Mouse (Mus musculus) kidney, adult 18-20 months (tissue): Measurements from ENCODE around the gene Gnaq.
A peak's percentile ranks its signal among the peaks of the same experiment; 100 is the strongest.

Source experiments
- DNase-seq: peaks from one replicate; pipeline ENCODE4 v3.0.0; 2021

Gnaq gene

GRCm38 (mm10) chr19:16325911-16326310 lies 193.3 kb downstream of the Gnaq start:
- peak; percentile 68 for DNase-seq

- no peak for DNase-seq
These were observed 194.9 kb downstream of the Gnaq start for GRCm38 (mm10) chr19:16327401-16328073.

GRCm38 (mm10) chr19:16328074-16328850 lies 195.6 kb downstream of the Gnaq start:
- peak; percentile 86 for DNase-seq

GRCm38 (mm10) chr19:16329056-16329455 lies 196.4 kb downstream of the Gnaq start:
- DNase-seq: no peak

- DNase-seq: no peak
These were observed 197.0 kb downstream of the Gnaq start for GRCm38 (mm10) chr19:16329648-16330047.

GRCm38 (mm10) chr19:16330161-16330560 lies 197.5 kb downstream of the Gnaq start:
- DNase-seq: no peak

- no peak for DNase-seq
These were observed 198.4 kb downstream of the Gnaq start for GRCm38 (mm10) chr19:16331047-16331446.

GRCm38 (mm10) chr19:16337866-16338530 lies 205.4 kb downstream of the Gnaq start:
- DNase-seq: no peak

- no peak for DNase-seq
These were observed 207.4 kb downstream of the Gnaq start for GRCm38 (mm10) chr19:16339954-16340586.

GRCm38 (mm10) chr19:16342702-16343101 lies 210.1 kb downstream of the Gnaq start:
- no peak for DNase-seq

- no peak for DNase-seq
These were observed 212.9 kb downstream of the Gnaq start for GRCm38 (mm10) chr19:16345516-16345915.

GRCm38 (mm10) chr19:16347037-16347436 lies 214.4 kb downstream of the Gnaq start:
- DNase-seq: no peak

GRCm38 (mm10) chr19:16353701-16354136 lies 221.1 kb downstream of the Gnaq start:
- DNase-seq: no peak

- DNase-seq: no peak
These were observed 225.5 kb downstream of the Gnaq start for GRCm38 (mm10) chr19:16358148-16358547.

- peak; percentile 47 for DNase-seq
These were observed 226.3 kb downstream of the Gnaq start for GRCm38 (mm10) chr19:16358905-16359304.

GRCm38 (mm10) chr19:16366465-16367063 lies 233.9 kb downstream of the Gnaq start:
- DNase-seq: no peak

GRCm38 (mm10) chr19:16367218-16367617 lies 234.6 kb downstream of the Gnaq start:
- DNase-seq: no peak

GRCm38 (mm10) chr19:16371680-16372079 lies 239.0 kb downstream of the Gnaq start:
- no peak for DNase-seq

- DNase-seq: no peak
These were observed 240.3 kb downstream of the Gnaq start for GRCm38 (mm10) chr19:16372752-16373486.

GRCm38 (mm10) chr19:16375881-16376280 lies 243.2 kb downstream of the Gnaq start:
- DNase-seq: no peak

- no peak for DNase-seq
These were observed 245.9 kb downstream of the Gnaq start for GRCm38 (mm10) chr19:16378565-16378964.

GRCm38 (mm10) chr19:16379687-16380086 lies 247.1 kb downstream of the Gnaq start:
- DNase-seq: no peak
